Mouse (Mus musculus): ENCODE data around the gene Vps50. TPM values are rescaled to one million over a fixed set of nuclear protein-coding genes. Genes with fewer than 3 reads are reported as not detected.

The Vps50 gene
- polyA plus RNA-seq, 1 experiment from 2014 or later, result 17.1 TPM

Other genes with a start within 250 kb of the Vps50 start
- 2.6 and 3.0 TPM in 2 replicates for gene Samd9l, start 98.8 kb upstream of the Vps50 start, polyA plus RNA-seq (2015; fragmentation: Nextera tagmentation; extraction: Ambion mirVana)
- gene Hepacam2, start 84 bp upstream of the Vps50 start, polyA plus RNA-seq (2015; fragmentation: Nextera tagmentation; extraction: Ambion mirVana), result 0.08 and 0.28 TPM in 2 replicates

Measured in heart, embryonic 15.5 days (tissue).